Mouse (Mus musculus) heart, adult 2 months (tissue): ENCODE results near the gene 2210017I01Rik.

Experiments
- CTCF ChIP-seq: fragments of 200-600 bp; IDR thresholded peaks from 2 replicates; pipeline ENCODE4 v1.8.1; 2022; ENCODE audit warnings: antibody characterized with exemption, mild to moderate bottlenecking, moderate library complexity
- EP300 ChIP-seq: fragments of 200-500 bp; IDR thresholded peaks from 2 replicates; pipeline ENCODE4 v1.6.1; 2011; ENCODE audit warnings: low read depth, low read length, control low read depth; ENCODE audit not compliant: insufficient read depth
- POLR2A ChIP-seq: fragments of 200-500 bp; IDR thresholded peaks from 2 replicates; pipeline ENCODE4 v1.6.1; 2011; ENCODE audit warnings: mild to moderate bottlenecking, low read depth, low read length, control low read depth; ENCODE audit not compliant: insufficient read depth

GRCm38 (mm10) chr3:92572514-92573155 lies 34.7 kb downstream of the 2210017I01Rik start:
- no peak for TF ChIP-seq POLR2A
- no peak for TF ChIP-seq EP300
- no peak for TF ChIP-seq CTCF
